Mouse (Mus musculus) embryonic facial prominence, embryonic 12.5 days (tissue): ENCODE data around the gene Bloc1s4. TPM values are rescaled to one million over a fixed set of nuclear protein-coding genes. Genes with fewer than 3 reads are reported as not detected.
"Not testable (repeated sequence)": the region's sequence is repeated elsewhere in the genome, so short reads cannot be mapped to it uniquely, and the experiment has no call there.

ENCODE experiments used
- ATAC-seq: fragments of 200-750 bp; cut with Nextera tagmentation; 2 replicates; pipeline ENCODE4 v1.8.0; 2017; ENCODE audit not compliant: insufficient number of reproducible peaks, insufficient read depth, low FRiP score, low TSS enrichment
- H3K27ac ChIP-seq: fragments of 300-500 bp; sonication (generic); 2 replicates; pipeline ENCODE4 v1.5.1; 2016; ENCODE audit warnings: mild to moderate bottlenecking
- H3K27me3 ChIP-seq: fragments of 300-500 bp; sonication (generic); 2 replicates; pipeline ENCODE4 v1.6.1; 2016; ENCODE audit warnings: mild to moderate bottlenecking, moderate library complexity
- H3K36me3 ChIP-seq: fragments of 300-500 bp; sonication (generic); 2 replicates; pipeline ENCODE4 v1.6.1; 2016; ENCODE audit warnings: mild to moderate bottlenecking
- H3K4me1 ChIP-seq: fragments of 300-500 bp; sonication (generic); 2 replicates; pipeline ENCODE4 v1.6.1; 2016
- H3K4me2 ChIP-seq: fragments of 300-500 bp; sonication (generic); replicated peaks from 2 replicates; pipeline ENCODE4 v1.6.1; 2016; ENCODE audit warnings: mild to moderate bottlenecking, moderate library complexity
- H3K4me3 ChIP-seq: fragments of 300-500 bp; sonication (generic); 2 replicates; pipeline ENCODE4 v1.5.1; 2016; ENCODE audit warnings: mild to moderate bottlenecking
- H3K9ac ChIP-seq: fragments of 300-500 bp; sonication (generic); 2 replicates; pipeline ENCODE4 v1.6.1; 2016; ENCODE audit warnings: mild to moderate bottlenecking, moderate library complexity
- H3K9me3 ChIP-seq: fragments of 300-500 bp; sonication (generic); 2 replicates; pipeline ENCODE4 v1.6.1; 2016; ENCODE audit warnings: mild to moderate bottlenecking, moderate library complexity
- WGBS: fragments of 180-500 bp; shearing (Covaris S2); methylation state at CpG from one replicate; pipeline ENCODE4 v1.1.7; 2016; 5-methylcytosine and 5-hydroxymethylcytosine counted together
- polyA plus RNA-seq: library from polyadenylated mRNA; unstranded; fragments of >200 nt; fragmentation: Nextera tagmentation; extraction: Ambion mirVana; gene quantifications from 2 replicates; pipeline ENCODE4 v1.2.1, GENCODE M21; 2016

Gene Bloc1s4
- 32.0 and 32.2 TPM in 2 replicates for polyA plus RNA-seq

GRCm38 (mm10) chr5:36748536-36749061, at the start of gene Bloc1s4:
Bloc1s4 (minus strand) TSS chr5:36748650.
- Histone ChIP-seq H3K36me3 (no peaks in the 10 kb centered on the region), H3K4me3 (peak within 1 kb of the TSS; percentile 100), H3K27ac (0 out of 2 replicates have a peak within 1 kb of the TSS, but pooled peaks have one; percentile 3), H3K4me2 (peak within 1 kb of the TSS; percentile 98), H3K9me3 (no peaks in the 10 kb centered on the region), H3K4me1 (peaks cover 10% of the 10 kb centered on the region), H3K9ac (peak within 1 kb of the TSS; percentile 91), H3K27me3 (no peaks in the 10 kb centered on the region)
- ATAC-seq: peak; percentile 83
- WGBS: 4% methylated on average over 31 of the region's 31 CpGs

- Histone ChIP-seq H3K4me3 (peak overlapping the region; percentile 76; the same call in 1 of the 2 replicates), H3K4me2 (peak overlapping the region; percentile 56), H3K4me1 (0 out of 2 replicates have a peak, but pooled peaks cover 3% of the 10 kb centered on the region), H3K36me3 (peaks cover 23% of the 10 kb centered on the region; the same call in 1 of the 2 replicates), H3K27ac (no peak overlapping the region), H3K9ac (peak overlapping the region; percentile 28; the same call in 1 of the 2 replicates), H3K9me3 (no peaks in the 10 kb centered on the region), H3K27me3 (no peaks in the 10 kb centered on the region)
- WGBS: 53% methylated on average over 8 of the region's 8 CpGs
- no peak for ATAC-seq
Observed at GRCm38 (mm10) chr5:36797291-36797690, 48.8 kb upstream of the Bloc1s4 start.

- H3K4me3 ChIP-seq: peak within 1 kb of the TSS; percentile 76
- peak; percentile 74 for ATAC-seq
- WGBS: under 1% methylated on average over 90 of the region's 90 CpGs
- peak within 1 kb of the TSS; percentile 97 for H3K27ac ChIP-seq
- H3K4me1 ChIP-seq, H3K9me3 ChIP-seq, H3K27me3 ChIP-seq: not testable (repeated sequence)
- H3K4me2 ChIP-seq: peak within 1 kb of the TSS; percentile 56
- peak within 1 kb of the TSS; percentile 84 for H3K9ac ChIP-seq
- H3K36me3 ChIP-seq: peaks cover 26% of the 10 kb centered on the region; the same call in 1 of the 2 replicates
Observed at GRCm38 (mm10) chr5:36796296-36797014, 48.0 kb upstream of the Bloc1s4 start, which contains the start of gene Mrfap1. Mrfap1 (minus strand) TSS chr5:36796772.

DNA sequence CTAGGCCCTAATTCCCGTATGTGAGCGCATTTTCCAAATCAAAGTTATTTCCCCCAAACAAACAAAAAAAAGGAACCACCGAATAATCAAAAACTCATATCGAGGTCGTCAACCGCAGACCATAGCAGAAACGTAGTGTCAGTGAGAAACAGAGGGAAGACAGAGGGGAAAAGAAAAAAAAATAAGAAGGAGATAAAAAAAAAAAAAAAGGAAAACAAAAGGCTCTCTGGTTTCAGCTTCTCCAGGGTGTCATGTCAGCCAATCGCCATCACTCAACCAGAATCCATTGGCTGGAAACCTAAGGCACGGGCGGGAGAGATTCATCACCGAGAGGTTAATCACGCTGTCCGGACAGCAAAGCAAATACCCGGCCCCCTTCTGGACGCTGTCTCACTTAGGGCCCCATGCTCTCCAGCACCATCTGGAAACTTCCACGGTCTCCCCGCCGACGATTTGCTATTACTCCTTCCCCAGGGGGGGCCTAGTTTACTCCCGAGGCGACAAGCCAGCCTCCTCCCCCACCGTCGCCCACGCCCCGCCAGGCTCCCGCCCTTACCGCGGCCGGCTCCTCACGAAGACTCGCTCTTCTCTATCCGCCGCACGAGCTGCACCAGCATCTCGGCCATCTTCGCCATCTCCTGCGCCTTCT, 47.3 kb upstream of the Bloc1s4 start:
- peak overlapping the region; percentile 97 for H3K27ac ChIP-seq
- 0 out of 2 replicates have a peak, but pooled peaks have one; percentile 58 for ATAC-seq
- not testable (repeated sequence) for H3K9me3 ChIP-seq, H3K27me3 ChIP-seq, H3K4me1 ChIP-seq
- peak overlapping the region; percentile 56 for H3K4me2 ChIP-seq
- peaks cover 26% of the 10 kb centered on the region; the same call in 1 of the 2 replicates for H3K36me3 ChIP-seq
- WGBS: 5% methylated on average over 35 of the region's 37 CpGs
- H3K9ac ChIP-seq: peak overlapping the region; percentile 84
- peak overlapping the region; percentile 76 for H3K4me3 ChIP-seq

- Histone ChIP-seq H3K36me3 (peaks cover 26% of the 10 kb centered on the region; the same call in 1 of the 2 replicates), H3K4me2 (no peak overlapping the region), H3K9me3 (no peaks in the 10 kb centered on the region), H3K27ac (no peak overlapping the region), H3K4me1 (no peaks in the 10 kb centered on the region), H3K9ac (no peak overlapping the region), H3K4me3 (no peak overlapping the region), H3K27me3 (no peaks in the 10 kb centered on the region)
- no peak for ATAC-seq
- 76% methylated on average over 9 of the region's 9 CpGs for WGBS
Observed at GRCm38 (mm10) chr5:36791861-36792260, 43.4 kb upstream of the Bloc1s4 start.

- no peak overlapping the region for H3K4me2 ChIP-seq
- 90% methylated on average over 5 of the region's 5 CpGs for WGBS
Observed at GRCm38 (mm10) chr5:36786052-36786451, 37.6 kb upstream of the Bloc1s4 start.

DNA sequence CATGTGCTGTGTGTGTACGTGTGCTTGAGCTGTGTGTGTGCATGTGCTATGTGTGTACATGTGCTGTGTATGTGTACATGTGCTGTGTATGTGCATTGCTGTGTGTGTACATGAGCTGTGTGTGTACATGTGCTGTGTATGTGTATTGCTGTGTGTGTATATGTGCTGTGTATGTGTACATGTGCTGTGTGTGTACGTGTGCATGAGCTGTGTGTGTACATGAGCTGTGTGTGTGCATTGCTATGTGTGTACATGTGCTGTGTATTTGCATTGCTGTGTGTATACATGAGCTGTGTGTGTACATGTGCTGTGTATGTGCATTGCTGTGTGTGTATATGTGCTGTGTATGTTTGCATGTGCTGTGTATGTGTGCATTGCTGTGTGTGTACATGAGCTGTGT, 31.1 kb upstream of the Bloc1s4 start:
- Histone ChIP-seq H3K27ac (no peak overlapping the region), H3K27me3 (no peaks in the 10 kb centered on the region), H3K4me1 (peaks cover 9% of the 10 kb centered on the region), H3K36me3 (no peaks in the 10 kb centered on the region), H3K9me3 (peaks cover 9% of the 10 kb centered on the region; the same call in 1 of the 2 replicates), H3K9ac (no peak overlapping the region), H3K4me3 (no peak overlapping the region), H3K4me2 (no peak overlapping the region)
- no peak for ATAC-seq
- WGBS: 90% methylated on average over 2 of the region's 2 CpGs

More at GRCm38 (mm10) chr5:36786052-36786451, 37.6 kb upstream of the Bloc1s4 start:
- ATAC-seq: no peak
- no peaks in the 10 kb centered on the region for H3K9me3 ChIP-seq
- no peak overlapping the region for H3K9ac ChIP-seq
- H3K27ac ChIP-seq: no peak overlapping the region
- H3K36me3 ChIP-seq: no peaks in the 10 kb centered on the region
- no peaks in the 10 kb centered on the region for H3K27me3 ChIP-seq
- no peaks in the 10 kb centered on the region for H3K4me1 ChIP-seq
- H3K4me3 ChIP-seq: no peak overlapping the region

GRCm38 (mm10) chr5:36778901-36779300, 30.5 kb upstream of the Bloc1s4 start:
- Histone ChIP-seq H3K4me3 (no peak overlapping the region), H3K9ac (no peak overlapping the region), H3K4me2 (no peak overlapping the region), H3K27me3 (no peaks in the 10 kb centered on the region), H3K4me1 (peaks cover 9% of the 10 kb centered on the region), H3K36me3 (no peaks in the 10 kb centered on the region), H3K27ac (no peak overlapping the region), H3K9me3 (peaks cover 9% of the 10 kb centered on the region; the same call in 1 of the 2 replicates)
- 81% methylated on average over 1 of the region's 2 CpGs for WGBS
- ATAC-seq: no peak

DNA sequence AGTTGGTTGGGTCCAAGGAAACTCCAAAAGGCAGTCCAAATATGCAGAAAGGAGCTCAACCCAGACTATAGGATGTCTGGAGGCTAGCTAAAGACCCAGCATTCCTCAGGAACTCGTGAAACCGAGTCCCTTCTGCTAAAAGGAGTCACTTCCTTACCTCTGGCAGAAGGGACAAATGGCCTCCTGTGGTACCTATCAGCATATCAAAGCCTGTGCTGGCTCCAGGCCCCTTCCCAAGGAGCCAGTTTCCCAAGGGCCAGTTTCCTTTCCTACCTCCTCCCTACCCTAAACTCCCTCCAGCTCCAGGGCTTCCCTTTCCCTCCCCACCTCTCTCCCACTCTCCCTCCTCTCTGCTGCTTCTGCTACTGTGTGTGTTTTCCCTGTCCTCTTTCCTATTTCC, 28.7 kb upstream of the Bloc1s4 start:
- Histone ChIP-seq H3K27me3 (no peaks in the 10 kb centered on the region), H3K9ac (no peak overlapping the region), H3K9me3 (peaks cover 9% of the 10 kb centered on the region; the same call in 1 of the 2 replicates), H3K27ac (no peak overlapping the region), H3K4me2 (no peak overlapping the region), H3K36me3 (no peaks in the 10 kb centered on the region), H3K4me1 (peaks cover 9% of the 10 kb centered on the region), H3K4me3 (no peak overlapping the region)
- 6% methylated on average over 2 of the region's 2 CpGs for WGBS
- ATAC-seq: no peak

- peaks cover 9% of the 10 kb centered on the region; the same call in 1 of the 2 replicates for H3K9me3 ChIP-seq
- H3K4me3 ChIP-seq: no peak overlapping the region
- ATAC-seq: no peak
- H3K4me1 ChIP-seq: peaks cover 9% of the 10 kb centered on the region
- H3K36me3 ChIP-seq: no peaks in the 10 kb centered on the region
- H3K4me2 ChIP-seq: no peak overlapping the region
- H3K27ac ChIP-seq: no peak overlapping the region
- no peaks in the 10 kb centered on the region for H3K27me3 ChIP-seq
- WGBS: 8% methylated on average over 9 of the region's 9 CpGs
- no peak overlapping the region for H3K9ac ChIP-seq
Observed at GRCm38 (mm10) chr5:36776021-36776575, 27.6 kb upstream of the Bloc1s4 start.

DNA sequence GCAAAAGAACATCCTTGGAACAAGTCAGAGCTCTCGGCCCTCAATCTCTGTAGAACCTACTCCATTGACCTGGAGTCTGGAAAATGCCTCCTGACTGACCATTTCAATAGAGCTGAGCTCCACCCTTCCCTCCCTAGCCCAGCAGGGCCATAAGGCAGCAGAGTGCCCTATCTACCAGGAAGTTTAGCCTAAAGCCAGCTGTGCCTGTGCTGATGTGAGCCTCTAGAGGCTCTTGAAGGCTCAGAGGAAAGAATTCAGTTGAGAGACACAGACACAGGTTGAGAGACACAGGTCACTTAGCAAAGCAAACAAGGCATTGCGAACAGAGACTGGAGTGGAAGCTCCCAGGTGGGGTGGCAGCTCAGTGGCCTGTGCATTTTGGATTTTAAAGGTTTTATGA, 26.9 kb upstream of the Bloc1s4 start:
- Histone ChIP-seq H3K27ac (no peak overlapping the region), H3K4me3 (no peak overlapping the region), H3K36me3 (no peaks in the 10 kb centered on the region), H3K4me2 (no peak overlapping the region), H3K4me1 (peaks cover 9% of the 10 kb centered on the region), H3K9ac (no peak overlapping the region), H3K9me3 (peaks cover 8% of the 10 kb centered on the region; the same call in 1 of the 2 replicates), H3K27me3 (no peaks in the 10 kb centered on the region)
- 82% methylated on average over 2 of the region's 2 CpGs for WGBS
- ATAC-seq: no peak
